Mouse (Mus musculus) liver, embryonic 14.5 days (tissue): ENCODE measurements at regions not wholly inside any gene's neighbourhood (a gene's known extent, or its start where the extent isn't known, plus 50 kb on each side); places are given as distances from the start of the nearest gene placed in this dataset.

Experiments
- CTCF ChIP-seq: IDR thresholded peaks from 2 replicates; pipeline ENCODE4 v1.5.1; 2016; ENCODE audit warnings: antibody characterized with exemption, low read depth, control low read depth
- EP300 ChIP-seq: IDR thresholded peaks from 2 replicates; pipeline ENCODE4 v1.6.1; 2016; ENCODE audit warnings: antibody characterized with exemption, low read depth

DNA sequence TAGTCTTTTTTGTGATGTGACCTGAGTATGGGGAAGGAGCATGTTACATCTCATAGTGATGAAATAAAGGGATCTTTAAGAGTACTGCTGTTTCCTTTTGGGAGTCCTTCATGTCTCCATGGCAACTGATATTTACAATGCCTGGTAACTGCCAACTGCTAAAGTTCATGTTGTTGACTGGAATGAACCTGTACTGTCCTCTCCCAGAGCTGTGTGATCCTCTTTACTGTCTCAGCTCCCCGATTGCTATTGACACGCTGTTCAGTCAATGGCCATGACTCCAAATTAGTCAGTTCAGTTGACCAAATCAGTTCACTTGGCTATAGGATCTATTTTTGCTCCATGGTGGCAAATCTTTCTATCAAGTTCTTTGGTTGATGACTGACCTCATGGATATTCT is 167.8 kb upstream of the H2al1a start:
- TF ChIP-seq CTCF (no peak), EP300 (no peak)
